Mouse (Mus musculus): ENCODE results near the gene Jmjd1c.

DNA sequence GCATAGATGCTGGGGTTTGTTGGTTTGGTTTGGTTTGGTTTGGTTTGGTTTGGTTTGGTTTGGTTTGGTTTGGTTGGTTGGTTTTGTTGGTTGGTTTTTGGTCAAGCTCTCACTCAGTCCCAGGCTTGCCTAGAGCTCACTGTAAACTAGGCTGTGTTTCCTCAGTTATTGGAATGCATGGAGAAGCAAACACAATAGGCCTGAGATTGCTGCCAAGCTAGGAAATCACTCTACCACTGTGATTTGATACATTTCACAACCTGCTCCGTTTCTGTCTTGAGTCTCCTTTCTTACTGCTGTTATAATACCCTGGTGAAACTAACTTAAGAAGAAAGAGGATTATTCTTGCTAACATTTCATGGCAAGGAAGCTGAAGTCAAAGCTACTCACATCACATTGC, 117.8 kb downstream of the Jmjd1c start:
- TF ChIP-seq POLR2A (IDR thresholded peaks at IDR 0.05; ENCODE audit: control insufficient read depth, extremely low read depth, insufficient read depth, low read length, poor library complexity): no peak
- TF ChIP-seq CTCF (IDR thresholded peaks at IDR 0.05; ENCODE audit: borderline replicate concordance, control insufficient read depth, extremely low read depth, insufficient read depth, low read length, poor library complexity): no peak

All from thymus, adult 2 months (tissue).